Mouse (Mus musculus): ENCODE data around the gene Mybpc2. TPM values are rescaled to one million over a fixed set of nuclear protein-coding genes. Genes with fewer than 3 reads are reported as not detected.

The Mybpc2 gene
- polyA plus RNA-seq, 1 experiment from 2014 or later: 0.35 TPM

DNA sequence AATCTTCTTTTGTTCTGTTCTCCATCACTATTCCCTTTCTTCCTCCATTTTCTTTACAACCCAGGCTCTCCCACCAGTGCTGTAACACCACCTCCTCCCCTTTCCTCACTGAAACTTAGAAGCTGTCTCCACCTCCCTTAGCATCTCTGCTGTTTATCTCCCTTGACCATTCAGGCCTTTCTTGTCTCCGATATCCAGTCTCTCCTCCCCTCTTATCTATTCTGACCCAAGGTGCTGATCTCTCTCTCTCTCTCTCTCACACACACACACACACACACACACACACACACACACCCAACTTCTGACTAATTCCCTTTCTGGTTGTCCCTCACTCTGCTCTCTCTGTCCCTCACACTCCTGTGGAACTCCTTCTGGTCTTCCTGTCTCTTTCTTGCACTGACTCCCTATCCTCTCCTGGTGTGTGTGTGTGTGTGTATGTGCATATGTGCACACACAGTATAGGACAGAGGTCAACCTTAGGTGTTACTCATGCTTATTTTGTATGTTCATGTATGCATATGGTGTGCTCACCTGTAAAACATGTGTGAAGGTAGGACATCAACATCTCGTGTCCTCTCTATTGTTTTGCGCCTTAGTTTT lies 41.5 kb downstream of the Mybpc2 start:
- peak; percentile 96 for TF ChIP-seq EP300 (IDR thresholded peaks at IDR 0.05; ENCODE audit: low read depth)
- TF ChIP-seq CTCF (IDR thresholded peaks at IDR 0.05; ENCODE audit: low read depth): no peak
- peak overlapping the region; percentile 55; the same call in 1 of the 2 replicates for H3K27ac ChIP-seq (ENCODE audit: low read depth)

DNA sequence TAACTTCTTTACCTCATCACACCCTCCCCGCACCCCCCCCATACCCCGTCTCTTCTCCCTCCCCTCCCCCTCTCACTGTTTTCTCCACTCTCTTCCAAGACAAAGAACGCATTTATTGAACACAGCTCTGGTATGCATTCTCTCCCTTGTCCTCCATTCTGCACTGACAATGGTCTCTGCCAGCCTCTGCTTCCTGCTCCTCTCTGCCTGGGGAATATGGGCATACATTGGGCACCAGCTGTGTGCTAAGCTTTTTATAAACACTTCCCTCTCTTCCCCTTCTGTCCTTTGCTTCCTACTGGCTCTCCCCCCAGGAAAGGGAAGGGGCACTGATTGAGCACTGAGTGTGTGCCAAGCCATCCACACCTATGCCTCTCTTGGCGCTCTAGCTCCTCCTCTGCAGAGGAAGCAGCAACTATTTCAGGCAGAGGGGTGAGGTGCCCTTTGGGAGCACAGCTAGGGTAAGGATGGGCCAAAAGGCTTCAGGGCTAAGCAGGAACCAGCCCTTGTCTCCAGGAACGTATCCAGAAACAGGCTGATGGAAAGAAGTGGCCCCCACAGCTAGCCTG lies 49.3 kb downstream of the Mybpc2 start:
- Histone ChIP-seq H3K9me3 (ENCODE audit: low read length) (no peaks in the 10 kb centered on the region), H3K27me3 (ENCODE audit: insufficient read depth, low read length) (peaks cover 42% of the 10 kb centered on the region), H3K9ac (replicated peaks) (no peak overlapping the region), H3K4me3 (ENCODE audit: low read depth, low read length) (no peak overlapping the region), H3K27ac (ENCODE audit: low read depth) (no peak overlapping the region), H3K4me2 (ENCODE audit: low read depth, low read length) (no peak overlapping the region), H3K4me1 (ENCODE audit: insufficient read depth) (peaks cover 21% of the 10 kb centered on the region), H3K36me3 (replicated peaks; ENCODE audit: insufficient read depth, low read length) (peaks cover 5% of the 10 kb centered on the region)
- 31% methylated on average over 5 of the region's 5 CpGs for WGBS (ENCODE audit: insufficient replicate concordance)
- ATAC-seq: no peak
- no peak for TF ChIP-seq CTCF (IDR thresholded peaks at IDR 0.05; ENCODE audit: low read depth)
- no peak for TF ChIP-seq EP300 (IDR thresholded peaks at IDR 0.05; ENCODE audit: low read depth)
- no peak for DNase-seq

More for the DNA sequence above, 41.5 kb downstream of the Mybpc2 start:
- no peaks in the 10 kb centered on the region for H3K36me3 ChIP-seq (replicated peaks; ENCODE audit: insufficient read depth, low read length)
- H3K9ac ChIP-seq (replicated peaks): peak overlapping the region; percentile 37; the same call in 1 of the 2 replicates
- peak overlapping the region; percentile 59 for H3K4me2 ChIP-seq (ENCODE audit: low read depth, low read length)
- peaks cover 15% of the 10 kb centered on the region; the same call in 1 of the 2 replicates for H3K27me3 ChIP-seq (ENCODE audit: insufficient read depth, low read length)
- no peaks in the 10 kb centered on the region for H3K9me3 ChIP-seq (ENCODE audit: low read length)
- DNase-seq (no peak), ATAC-seq (peak; percentile 91)
- H3K4me3 ChIP-seq (ENCODE audit: low read depth, low read length): no peak overlapping the region
- peaks cover 6% of the 10 kb centered on the region for H3K4me1 ChIP-seq (ENCODE audit: insufficient read depth)
- WGBS (ENCODE audit: insufficient replicate concordance): 49% methylated on average over 3 of the region's 3 CpGs

DNA sequence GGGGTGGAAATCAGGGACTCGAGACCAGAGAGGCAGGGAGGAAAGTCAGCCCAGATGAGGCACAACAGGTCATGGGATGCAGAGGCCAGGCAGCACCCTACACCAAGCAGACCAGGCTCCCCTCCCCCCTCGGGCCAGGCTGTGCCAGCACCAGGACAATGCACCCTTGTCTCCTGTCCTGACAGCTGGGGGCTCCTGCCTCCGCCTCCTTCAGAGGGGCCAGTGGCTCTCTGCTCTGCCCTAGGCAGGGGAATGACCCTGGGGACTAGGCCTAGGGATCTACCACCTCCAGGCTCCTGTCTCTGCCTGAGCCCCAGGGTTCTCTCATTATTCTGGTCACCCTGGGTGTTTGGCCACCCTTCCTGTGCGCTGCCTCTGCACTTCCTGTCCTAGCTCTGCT lies 50.0 kb downstream of the Mybpc2 start:
- DNase-seq (peak; percentile 22), ATAC-seq (no peak)
- H3K27me3 ChIP-seq (ENCODE audit: insufficient read depth, low read length): peaks cover 42% of the 10 kb centered on the region
- H3K4me1 ChIP-seq (ENCODE audit: insufficient read depth): peaks cover 24% of the 10 kb centered on the region
- WGBS (ENCODE audit: insufficient replicate concordance): 42% methylated on average over 4 of the region's 4 CpGs
- peaks cover 5% of the 10 kb centered on the region for H3K36me3 ChIP-seq (replicated peaks; ENCODE audit: insufficient read depth, low read length)
- TF ChIP-seq EP300 (IDR thresholded peaks at IDR 0.05; ENCODE audit: low read depth) (no peak), CTCF (IDR thresholded peaks at IDR 0.05; ENCODE audit: low read depth) (no peak)
- H3K4me2 ChIP-seq (ENCODE audit: low read depth, low read length): no peak overlapping the region
- H3K4me3 ChIP-seq (ENCODE audit: low read depth, low read length): no peak overlapping the region
- no peaks in the 10 kb centered on the region for H3K9me3 ChIP-seq (ENCODE audit: low read length)
- H3K27ac ChIP-seq (ENCODE audit: low read depth): no peak overlapping the region
- no peak overlapping the region for H3K9ac ChIP-seq (replicated peaks)

DNA sequence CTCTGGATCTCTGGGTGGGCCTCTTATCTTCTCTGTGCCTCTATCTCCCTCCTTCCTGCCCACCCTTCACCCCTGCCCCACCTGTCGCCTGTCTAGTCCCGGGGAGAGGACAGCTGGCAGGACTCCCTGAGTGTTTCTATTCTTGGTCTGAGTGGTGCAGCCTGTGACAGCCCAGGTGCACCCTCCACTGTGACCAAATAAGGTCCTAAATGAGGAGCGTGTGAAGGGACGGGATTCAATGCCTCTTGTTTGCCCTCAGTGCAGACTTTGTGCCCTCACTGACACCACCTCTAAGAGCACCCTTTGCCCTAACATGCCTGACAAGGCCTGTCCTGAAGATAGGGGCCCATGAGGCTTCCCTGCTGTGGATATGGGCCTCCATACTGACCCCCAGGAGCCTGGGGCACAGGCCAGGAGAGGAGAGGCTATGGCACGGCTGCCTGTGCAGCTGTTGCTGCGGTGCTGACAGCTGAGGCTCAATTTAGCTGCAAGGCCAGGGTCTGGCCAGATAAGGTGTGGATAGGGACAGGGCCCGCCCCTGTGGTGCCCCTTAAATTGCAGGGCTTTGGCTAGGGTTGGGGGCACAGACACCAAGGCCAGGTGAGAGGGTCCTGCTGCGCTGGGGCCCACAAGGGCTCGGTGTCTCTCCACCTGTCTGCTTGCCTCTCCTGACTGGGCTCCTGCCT lies 51.4 kb downstream of the Mybpc2 start:
- Histone ChIP-seq H3K4me1 (ENCODE audit: insufficient read depth) (peaks cover 32% of the 10 kb centered on the region), H3K4me3 (ENCODE audit: low read depth, low read length) (no peak overlapping the region), H3K27me3 (ENCODE audit: insufficient read depth, low read length) (peaks cover 36% of the 10 kb centered on the region), H3K9ac (replicated peaks) (no peak overlapping the region; the same call in 1 of the 2 replicates), H3K36me3 (replicated peaks; ENCODE audit: insufficient read depth, low read length) (peaks cover 5% of the 10 kb centered on the region), H3K4me2 (ENCODE audit: low read depth, low read length) (no peak overlapping the region), H3K27ac (ENCODE audit: low read depth) (0 out of 2 replicates have a peak overlapping the region, but pooled peaks have one; percentile 5), H3K9me3 (ENCODE audit: low read length) (no peaks in the 10 kb centered on the region)
- no peak for TF ChIP-seq CTCF (IDR thresholded peaks at IDR 0.05; ENCODE audit: low read depth)
- no peak for TF ChIP-seq EP300 (IDR thresholded peaks at IDR 0.05; ENCODE audit: low read depth)
- ATAC-seq (peak; percentile 55), DNase-seq (peak; percentile 19)
- WGBS (ENCODE audit: insufficient replicate concordance): 38% methylated on average over 9 of the region's 9 CpGs

DNA sequence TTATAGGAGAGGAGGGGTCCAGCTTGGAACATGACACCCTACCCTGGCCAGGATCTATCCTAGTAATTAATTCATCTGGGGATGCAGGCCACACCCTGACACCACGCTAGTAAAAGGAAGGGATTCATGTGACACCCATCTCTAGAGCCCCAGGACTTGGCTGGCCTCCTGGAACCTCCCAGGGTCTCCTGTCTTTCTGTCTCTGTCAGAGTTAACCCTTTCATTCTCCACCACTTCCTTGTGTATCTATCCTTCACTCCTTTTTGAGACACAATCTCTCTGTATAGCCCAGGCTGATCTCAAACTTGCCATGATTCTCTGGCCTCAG lies 51.9 kb downstream of the Mybpc2 start:
- H3K27ac ChIP-seq (ENCODE audit: low read depth): no peak overlapping the region
- H3K4me3 ChIP-seq (ENCODE audit: low read depth, low read length): no peak overlapping the region
- H3K4me2 ChIP-seq (ENCODE audit: low read depth, low read length): no peak overlapping the region
- no peak overlapping the region for H3K9ac ChIP-seq (replicated peaks)
- no peaks in the 10 kb centered on the region for H3K9me3 ChIP-seq (ENCODE audit: low read length)
- H3K27me3 ChIP-seq (ENCODE audit: insufficient read depth, low read length): peaks cover 30% of the 10 kb centered on the region
- DNase-seq (no peak), ATAC-seq (no peak)
- peaks cover 5% of the 10 kb centered on the region for H3K36me3 ChIP-seq (replicated peaks; ENCODE audit: insufficient read depth, low read length)
- TF ChIP-seq CTCF (IDR thresholded peaks at IDR 0.05; ENCODE audit: low read depth): no peak
- no peak for TF ChIP-seq EP300 (IDR thresholded peaks at IDR 0.05; ENCODE audit: low read depth)
- H3K4me1 ChIP-seq (ENCODE audit: insufficient read depth): peaks cover 32% of the 10 kb centered on the region
- WGBS (ENCODE audit: insufficient replicate concordance): 54% methylated on average over 1 of the region's 1 CpGs

DNA sequence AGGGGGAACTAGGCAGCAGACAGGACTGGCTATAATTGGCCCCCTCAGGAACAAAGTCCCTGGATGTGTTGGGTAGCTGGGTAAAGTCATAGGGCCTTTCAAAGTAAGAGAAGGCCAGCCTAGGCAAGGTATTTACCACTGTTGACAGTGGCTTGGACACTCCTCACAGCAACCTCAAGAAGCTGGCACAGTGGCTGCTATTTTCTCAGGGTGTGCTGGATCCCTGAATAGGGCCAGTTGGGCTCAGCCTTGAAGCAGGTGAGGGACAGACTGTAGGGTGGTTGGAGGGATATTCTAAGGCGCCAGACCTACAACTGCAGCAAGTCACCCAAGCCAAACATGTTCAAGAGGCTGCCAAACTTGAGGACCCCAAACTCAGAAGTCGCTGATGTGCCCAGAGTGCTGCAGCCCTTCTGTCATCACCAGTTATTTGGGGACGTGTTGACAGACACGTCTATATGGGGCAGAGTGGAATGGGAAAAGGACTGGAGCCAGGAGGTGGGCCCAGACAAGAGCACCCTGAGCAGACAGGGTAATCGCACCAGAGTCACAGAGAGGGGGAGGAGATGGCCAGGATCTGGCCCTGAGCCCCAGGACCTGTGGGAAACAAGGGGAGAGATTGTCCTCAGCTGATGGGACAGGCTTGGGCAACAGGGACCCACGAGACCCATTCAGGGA lies 52.4 kb downstream of the Mybpc2 start:
- ATAC-seq (no peak), DNase-seq (peak; percentile 16)
- Histone ChIP-seq H3K4me3 (ENCODE audit: low read depth, low read length) (no peak overlapping the region), H3K9ac (replicated peaks) (no peak overlapping the region), H3K4me1 (ENCODE audit: insufficient read depth) (peaks cover 35% of the 10 kb centered on the region), H3K27ac (ENCODE audit: low read depth) (no peak overlapping the region), H3K27me3 (ENCODE audit: insufficient read depth, low read length) (peaks cover 25% of the 10 kb centered on the region), H3K4me2 (ENCODE audit: low read depth, low read length) (no peak overlapping the region), H3K9me3 (ENCODE audit: low read length) (no peaks in the 10 kb centered on the region), H3K36me3 (replicated peaks; ENCODE audit: insufficient read depth, low read length) (peaks cover 5% of the 10 kb centered on the region)
- TF ChIP-seq EP300 (IDR thresholded peaks at IDR 0.05; ENCODE audit: low read depth) (no peak), CTCF (IDR thresholded peaks at IDR 0.05; ENCODE audit: low read depth) (no peak)
- 54% methylated on average over 6 of the region's 6 CpGs for WGBS (ENCODE audit: insufficient replicate concordance)

Data from liver, postnatal 0 days (tissue).